Mouse (Mus musculus): ENCODE measurements around the gene Inpp5a. TPM values are rescaled to one million over a fixed set of nuclear protein-coding genes. Genes with fewer than 3 reads are reported as not detected.

Gene Inpp5a
- polyA plus RNA-seq (2015; fragmentation: Nextera tagmentation; extraction: Ambion mirVana) = 4.0 and 4.3 TPM in 2 replicates

DNA sequence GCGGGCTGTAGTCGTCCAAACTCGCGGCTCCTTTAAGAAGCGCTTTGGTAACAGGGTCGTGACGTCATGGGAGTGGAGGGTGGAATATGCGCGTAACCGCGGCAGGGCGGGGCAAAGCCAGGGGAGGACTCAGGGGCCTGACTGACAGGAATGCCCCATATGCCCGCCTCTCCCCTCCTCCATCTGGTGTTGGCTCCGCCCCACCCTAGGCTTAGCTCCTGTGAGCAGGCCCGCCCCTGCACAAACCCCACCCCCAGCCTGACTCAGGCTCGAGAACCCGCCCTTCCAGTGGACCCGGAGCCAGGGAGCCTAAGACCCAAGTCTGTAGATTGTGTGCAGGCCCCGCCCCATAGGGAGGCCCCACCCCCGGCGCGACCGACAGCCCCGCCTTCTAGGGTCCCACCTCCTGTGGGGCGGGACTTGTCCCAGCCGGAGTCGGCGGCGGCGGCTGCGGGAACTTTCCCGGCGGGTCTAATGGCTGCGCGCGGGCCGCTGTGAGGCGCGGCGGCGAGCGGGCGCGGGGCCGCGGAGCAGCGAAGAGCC lies at the start of gene Inpp5a:
Gene Inpp5a, plus strand, starts transcription at position 440 of the 543 bp plus-strand sequence.
- peak within 1 kb of the TSS; percentile 45; the same call in 1 of the 2 replicates for H3K27ac ChIP-seq
- peaks cover 46% of the 10 kb centered on the region for H3K4me1 ChIP-seq (replicated peaks)
- H3K9ac ChIP-seq = peak within 1 kb of the TSS; percentile 90
- H3K9me3 ChIP-seq (replicated peaks) = no peaks in the 10 kb centered on the region
- no peaks in the 10 kb centered on the region for H3K27me3 ChIP-seq
- under 1% methylated on average over 46 of the region's 47 CpGs for whole genome bisulfite sequencing (ENCODE audit: insufficient replicate concordance)
- H3K36me3 ChIP-seq = no peaks in the 10 kb centered on the region
- H3K4me2 ChIP-seq = peak within 1 kb of the TSS; percentile 98
- peak within 1 kb of the TSS; percentile 80 for H3K4me3 ChIP-seq (replicated peaks)
- ATAC-seq (ENCODE audit: low read depth) (peak; percentile 96), DNase-seq (peak; percentile 98)

DNA sequence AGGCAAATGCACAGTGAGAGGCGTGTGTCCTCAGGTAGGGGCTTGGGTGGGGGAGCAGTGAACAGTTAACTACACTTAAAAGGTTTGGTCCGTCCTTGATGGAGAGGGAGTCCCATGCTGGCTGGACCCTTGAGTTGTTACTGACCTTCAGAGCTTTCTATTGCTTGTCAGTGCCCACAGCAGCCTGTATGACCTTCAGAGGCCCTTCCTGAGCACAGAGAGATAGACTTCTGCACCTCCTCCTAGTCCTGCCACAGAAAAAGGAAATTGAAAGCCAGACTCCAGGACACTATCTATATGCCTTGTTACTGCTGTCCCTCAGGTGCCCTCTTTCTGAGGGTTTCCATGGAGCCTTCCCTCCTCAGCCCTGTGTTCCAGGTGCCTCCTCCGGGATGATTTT lies 49.7 kb upstream of the Inpp5a start:
- no peak for ATAC-seq (ENCODE audit: low read depth)
- H3K9ac ChIP-seq = no peak overlapping the region
- DNase-seq = no peak
- H3K36me3 ChIP-seq = no peaks in the 10 kb centered on the region
- no peak overlapping the region for H3K4me3 ChIP-seq (replicated peaks)
- H3K9me3 ChIP-seq (replicated peaks) = no peaks in the 10 kb centered on the region
- H3K27me3 ChIP-seq = no peaks in the 10 kb centered on the region
- H3K27ac ChIP-seq = no peak overlapping the region
- H3K4me1 ChIP-seq (replicated peaks) = no peaks in the 10 kb centered on the region
- 52% methylated on average over 3 of the region's 3 CpGs for WGBS (ENCODE audit: insufficient replicate concordance)
- no peak overlapping the region for H3K4me2 ChIP-seq

DNA sequence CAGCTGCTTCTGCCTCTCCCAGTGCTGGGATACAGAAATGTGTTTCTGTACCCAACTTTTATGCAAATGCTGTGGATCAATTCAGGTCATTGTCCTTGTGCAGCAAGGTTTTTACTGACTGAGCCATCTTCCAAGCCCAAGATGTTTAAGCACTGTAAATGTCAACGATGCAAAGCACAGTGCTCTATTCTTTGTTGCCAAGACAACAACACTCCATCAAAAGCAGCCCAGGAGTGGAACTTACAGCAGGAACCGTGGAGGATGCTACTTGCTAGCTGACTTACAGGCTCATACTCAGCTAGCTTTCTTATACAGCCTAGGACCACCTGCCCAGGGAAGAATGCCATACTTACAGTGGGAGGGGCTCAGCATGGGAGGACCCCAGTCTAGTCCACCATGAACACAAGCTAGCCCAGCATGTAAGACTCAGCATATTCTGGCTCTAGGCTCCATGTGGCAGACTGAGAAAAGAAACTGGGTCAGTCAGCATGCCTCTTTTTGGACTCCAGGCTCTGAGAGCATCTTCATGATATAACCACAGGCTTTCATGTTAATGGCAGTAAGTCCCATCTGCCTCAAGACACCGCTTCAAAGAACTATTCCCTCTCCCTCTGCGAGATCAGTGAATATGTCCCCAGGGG lies 47.8 kb upstream of the Inpp5a start:
- H3K9ac ChIP-seq = no peak overlapping the region
- H3K27me3 ChIP-seq = no peaks in the 10 kb centered on the region
- no peak overlapping the region for H3K4me2 ChIP-seq
- H3K27ac ChIP-seq = no peak overlapping the region
- H3K36me3 ChIP-seq = no peaks in the 10 kb centered on the region
- no peak overlapping the region for H3K4me3 ChIP-seq (replicated peaks)
- H3K4me1 ChIP-seq (replicated peaks) = no peaks in the 10 kb centered on the region
- DNase-seq (no peak), ATAC-seq (ENCODE audit: low read depth) (no peak)
- WGBS (ENCODE audit: insufficient replicate concordance) = 60% methylated on average over 4 of the region's 4 CpGs
- H3K9me3 ChIP-seq (replicated peaks) = no peaks in the 10 kb centered on the region

DNA sequence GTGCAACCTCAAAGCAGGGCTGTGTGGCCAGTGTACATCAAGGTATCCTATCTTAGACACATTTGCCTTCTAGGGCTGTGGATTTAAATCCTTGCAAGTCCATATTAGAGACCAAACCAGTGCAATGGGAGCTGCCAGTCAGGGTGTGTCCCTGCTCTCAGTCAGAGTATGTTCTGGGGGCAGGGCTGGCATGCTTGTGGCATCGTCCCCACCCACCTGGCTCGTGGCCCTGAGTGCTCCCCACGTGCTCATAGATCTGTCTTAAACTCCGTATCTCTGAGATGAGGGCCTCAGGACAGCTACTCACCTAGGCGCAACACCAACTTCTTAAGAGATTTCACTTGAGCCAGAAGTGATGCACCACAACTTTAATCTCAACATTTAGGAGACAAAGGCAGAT lies 46.1 kb upstream of the Inpp5a start:
- 69% methylated on average over 5 of the region's 5 CpGs for WGBS (ENCODE audit: insufficient replicate concordance)

DNA sequence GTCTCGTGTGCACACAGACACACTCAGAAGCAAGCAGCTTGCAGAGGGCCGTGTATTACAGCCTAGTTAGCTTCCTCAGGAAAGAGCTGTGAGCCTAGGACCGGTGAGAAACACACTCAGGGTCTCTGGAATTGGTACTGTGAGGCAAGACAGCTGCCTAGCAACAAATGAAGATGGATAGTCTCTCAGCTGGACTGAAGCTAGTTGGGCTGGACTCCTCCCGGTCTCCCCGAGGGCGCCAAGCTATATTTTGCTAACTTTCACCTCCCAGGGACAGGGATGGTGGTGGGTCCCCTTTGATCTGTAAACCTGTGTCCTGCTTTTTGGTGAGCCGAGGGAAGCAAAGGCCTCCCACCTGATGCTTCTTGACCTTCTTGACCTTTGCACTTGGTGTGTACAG lies 41.9 kb upstream of the Inpp5a start:
- WGBS (ENCODE audit: insufficient replicate concordance) = 59% methylated on average over 7 of the region's 7 CpGs
- no peak overlapping the region for H3K27ac ChIP-seq
- H3K4me1 ChIP-seq (replicated peaks) = no peaks in the 10 kb centered on the region
- H3K27me3 ChIP-seq = no peaks in the 10 kb centered on the region
- H3K4me2 ChIP-seq = no peak overlapping the region
- no peaks in the 10 kb centered on the region for H3K9me3 ChIP-seq (replicated peaks)
- no peak for ATAC-seq (ENCODE audit: low read depth)
- H3K4me3 ChIP-seq (replicated peaks) = no peak overlapping the region
- DNase-seq = no peak
- no peaks in the 10 kb centered on the region for H3K36me3 ChIP-seq
- H3K9ac ChIP-seq = no peak overlapping the region

More for the DNA sequence above, 46.1 kb upstream of the Inpp5a start:
- no peak overlapping the region for H3K4me3 ChIP-seq (replicated peaks)
- H3K4me1 ChIP-seq (replicated peaks) = no peaks in the 10 kb centered on the region
- H3K9ac ChIP-seq = no peak overlapping the region
- no peak overlapping the region for H3K27ac ChIP-seq
- H3K9me3 ChIP-seq (replicated peaks) = no peaks in the 10 kb centered on the region
- DNase-seq (no peak), ATAC-seq (ENCODE audit: low read depth) (no peak)
- no peak overlapping the region for H3K4me2 ChIP-seq
- no peaks in the 10 kb centered on the region for H3K36me3 ChIP-seq
- H3K27me3 ChIP-seq = no peaks in the 10 kb centered on the region

DNA sequence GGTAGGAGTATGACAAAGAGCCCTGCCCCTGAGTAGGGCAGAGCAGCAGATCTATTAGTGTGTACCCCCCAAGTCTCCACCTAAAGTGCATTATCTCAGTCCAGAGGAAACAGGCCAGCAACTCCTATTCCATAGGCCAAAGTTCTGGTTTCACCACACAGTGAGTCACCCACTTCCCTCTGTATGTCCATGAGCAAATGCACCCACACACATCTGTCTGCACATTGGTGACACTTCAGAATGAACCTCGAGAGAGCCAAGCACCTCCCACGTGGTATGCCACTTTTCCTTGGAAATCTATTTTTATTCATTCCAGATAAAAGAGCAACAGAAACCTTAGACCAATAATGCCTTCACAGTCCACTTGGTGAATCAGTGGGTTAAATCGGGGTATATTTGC lies 38.3 kb upstream of the Inpp5a start:
- 37% methylated on average over 3 of the region's 3 CpGs for whole genome bisulfite sequencing (ENCODE audit: insufficient replicate concordance)
- Histone ChIP-seq H3K9ac (no peak overlapping the region), H3K9me3 (replicated peaks) (no peaks in the 10 kb centered on the region), H3K27me3 (no peaks in the 10 kb centered on the region), H3K4me3 (replicated peaks) (no peak overlapping the region), H3K36me3 (no peaks in the 10 kb centered on the region), H3K27ac (no peak overlapping the region), H3K4me1 (replicated peaks) (no peaks in the 10 kb centered on the region), H3K4me2 (no peak overlapping the region)
- DNase-seq (no peak), ATAC-seq (ENCODE audit: low read depth) (no peak)

DNA sequence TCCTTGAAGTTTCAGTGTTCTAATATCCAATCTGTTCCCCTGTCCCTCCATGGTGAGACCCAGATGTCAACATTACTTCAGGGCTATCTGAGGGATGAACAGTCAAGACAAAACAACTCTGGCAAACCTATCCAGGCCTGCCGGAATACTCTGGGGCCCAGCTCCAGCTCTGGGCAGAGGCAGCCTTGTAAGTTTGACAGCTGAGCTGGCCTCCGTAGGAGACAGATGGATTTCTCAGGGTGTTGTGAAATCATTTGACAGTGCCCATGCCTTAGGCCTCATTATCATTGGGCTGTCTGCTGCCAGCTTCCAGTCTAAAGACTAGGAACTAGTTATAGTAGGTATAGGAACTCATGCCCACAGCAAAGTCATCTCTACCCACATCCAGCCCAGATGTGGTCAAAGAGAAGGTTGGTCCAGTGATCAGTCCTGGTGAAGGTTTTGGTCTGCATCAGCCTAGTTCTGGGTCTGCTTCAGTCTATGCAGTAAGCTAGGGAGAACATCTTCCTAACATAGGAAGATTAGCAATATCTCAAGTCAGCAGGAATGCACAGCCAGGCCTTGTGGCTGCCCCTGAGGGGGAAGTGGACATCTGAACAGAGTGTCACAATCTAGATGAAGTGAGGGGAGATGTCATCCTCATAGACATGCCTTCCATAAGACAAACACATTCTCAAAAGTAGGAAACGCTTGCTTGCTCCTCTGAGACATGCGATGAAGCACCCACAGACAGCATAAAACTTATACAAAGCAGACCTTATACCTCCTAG lies 34.4 kb upstream of the Inpp5a start:
- Histone ChIP-seq H3K4me1 (replicated peaks) (no peaks in the 10 kb centered on the region), H3K9ac (no peak overlapping the region), H3K4me3 (replicated peaks) (no peak overlapping the region), H3K27me3 (no peaks in the 10 kb centered on the region), H3K36me3 (no peaks in the 10 kb centered on the region), H3K27ac (no peak overlapping the region), H3K4me2 (no peak overlapping the region), H3K9me3 (replicated peaks) (no peaks in the 10 kb centered on the region)
- 52% methylated on average over 4 of the region's 4 CpGs for WGBS (ENCODE audit: insufficient replicate concordance)
- ATAC-seq (ENCODE audit: low read depth) (no peak), DNase-seq (no peak)

DNA sequence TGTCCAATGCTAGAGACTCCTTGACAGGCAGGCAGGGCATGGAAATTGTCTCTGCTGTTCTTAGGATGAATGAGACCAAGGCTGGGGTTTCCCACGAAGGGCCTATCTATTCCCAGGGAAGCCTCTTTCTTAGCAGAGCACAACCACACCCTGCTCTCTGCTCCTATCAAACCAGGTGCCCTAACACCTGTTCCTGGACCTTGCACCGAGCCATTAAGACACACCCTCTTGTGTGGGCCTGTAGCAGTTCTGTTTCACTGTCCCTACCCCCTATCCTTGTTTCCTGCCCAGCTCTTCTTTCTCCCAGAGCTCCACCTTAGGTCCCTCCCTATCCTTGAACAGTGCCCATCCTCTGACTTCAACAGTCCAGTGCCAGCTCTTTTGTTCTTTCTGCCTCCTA lies 31.9 kb upstream of the Inpp5a start:
- H3K4me2 ChIP-seq = no peak overlapping the region
- DNase-seq = no peak
- H3K27me3 ChIP-seq = no peaks in the 10 kb centered on the region
- H3K4me3 ChIP-seq (replicated peaks) = no peak overlapping the region
- H3K4me1 ChIP-seq (replicated peaks) = no peaks in the 10 kb centered on the region; the same call in 1 of the 2 replicates
- H3K9me3 ChIP-seq (replicated peaks) = no peaks in the 10 kb centered on the region
- WGBS (ENCODE audit: insufficient replicate concordance) = 17% methylated on average over 2 of the region's 2 CpGs
- ATAC-seq (ENCODE audit: low read depth) = no peak
- no peaks in the 10 kb centered on the region for H3K36me3 ChIP-seq
- H3K27ac ChIP-seq = no peak overlapping the region
- H3K9ac ChIP-seq = no peak overlapping the region

DNA sequence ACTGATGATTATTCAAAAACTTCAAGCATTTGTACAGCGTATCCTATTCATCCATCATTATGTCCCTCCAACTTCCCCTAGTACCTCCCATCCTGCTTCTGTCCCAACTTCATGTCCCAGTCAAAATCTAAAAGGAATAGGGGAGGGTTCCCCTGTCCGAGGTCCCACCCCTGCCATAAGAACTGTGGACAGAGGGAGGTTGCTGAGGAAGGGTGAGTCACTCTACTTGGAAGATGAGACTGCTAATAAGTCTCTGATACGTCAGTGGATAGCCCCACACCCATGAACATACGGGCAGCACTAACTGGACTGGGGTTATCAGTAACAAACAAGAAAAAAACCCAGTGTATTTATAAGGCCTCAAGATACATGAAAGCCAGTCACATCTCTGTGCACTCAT lies 29.0 kb upstream of the Inpp5a start:
- no peaks in the 10 kb centered on the region for H3K36me3 ChIP-seq
- DNase-seq (no peak), ATAC-seq (ENCODE audit: low read depth) (no peak)
- H3K4me1 ChIP-seq (replicated peaks) = peaks cover 14% of the 10 kb centered on the region
- WGBS (ENCODE audit: insufficient replicate concordance) = 45% methylated on average over 4 of the region's 4 CpGs
- no peaks in the 10 kb centered on the region for H3K9me3 ChIP-seq (replicated peaks)
- H3K27me3 ChIP-seq = no peaks in the 10 kb centered on the region
- H3K9ac ChIP-seq = no peak overlapping the region
- no peak overlapping the region for H3K4me2 ChIP-seq
- no peak overlapping the region for H3K27ac ChIP-seq
- H3K4me3 ChIP-seq (replicated peaks) = no peak overlapping the region

DNA sequence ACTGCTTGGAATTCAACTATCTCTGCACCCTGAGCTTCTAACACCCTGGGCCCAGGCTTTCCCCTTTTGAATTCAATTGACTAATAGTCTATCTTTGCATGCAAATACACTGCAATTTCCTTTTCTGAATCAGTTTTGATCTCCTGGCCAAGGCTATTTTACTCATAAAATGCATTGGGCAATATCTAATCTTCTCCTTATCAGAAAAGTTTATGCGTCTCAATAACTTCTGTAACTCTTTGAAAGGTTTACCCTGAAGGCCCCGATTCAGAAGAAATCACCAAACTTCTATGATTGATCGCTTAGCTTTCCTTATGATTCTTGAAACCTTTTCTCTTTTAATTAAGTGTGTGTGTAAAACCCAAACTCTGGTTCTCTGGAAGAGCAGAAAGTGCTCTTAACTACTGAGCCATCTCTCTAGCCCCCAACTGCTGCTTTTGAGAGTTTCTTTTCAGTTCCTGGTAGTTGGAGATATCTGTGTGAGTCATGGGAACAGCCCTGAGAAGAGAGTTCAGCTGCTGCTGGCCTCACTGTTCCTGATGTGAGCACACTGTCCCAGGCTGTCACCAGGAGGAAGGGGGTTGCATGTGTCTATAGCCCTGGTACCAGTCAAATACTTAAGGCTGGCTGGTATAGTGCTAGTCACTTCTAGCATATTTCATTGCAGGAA lies 27.9 kb upstream of the Inpp5a start:
- Histone ChIP-seq H3K9ac (no peak overlapping the region), H3K9me3 (replicated peaks) (no peaks in the 10 kb centered on the region), H3K36me3 (no peaks in the 10 kb centered on the region), H3K4me3 (replicated peaks) (no peak overlapping the region), H3K27me3 (no peaks in the 10 kb centered on the region), H3K4me2 (no peak overlapping the region), H3K4me1 (replicated peaks) (peaks cover 25% of the 10 kb centered on the region), H3K27ac (no peak overlapping the region)
- WGBS (ENCODE audit: insufficient replicate concordance) = 58% methylated on average over 3 of the region's 3 CpGs
- ATAC-seq (ENCODE audit: low read depth) = no peak
- DNase-seq = no peak

DNA sequence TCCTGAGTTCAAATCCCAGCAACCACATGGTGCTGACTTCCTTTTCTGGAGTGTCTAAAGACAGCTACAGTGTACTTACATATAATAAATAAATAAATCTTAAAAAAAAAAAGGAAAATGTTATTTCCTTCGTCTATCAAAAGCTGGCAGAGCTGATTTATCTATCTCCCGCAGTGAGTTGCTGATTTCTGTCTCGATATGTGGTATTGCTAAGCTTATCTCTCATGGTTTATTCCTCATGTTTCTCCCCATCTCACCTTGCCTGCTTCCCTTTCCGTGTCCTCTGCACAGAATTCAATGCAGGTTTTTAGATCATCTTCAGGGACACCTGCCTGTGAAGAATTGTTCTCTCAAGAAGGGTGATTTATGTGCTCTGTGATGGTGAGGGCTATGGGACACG lies 27.1 kb upstream of the Inpp5a start:
- H3K9me3 ChIP-seq (replicated peaks) = no peaks in the 10 kb centered on the region
- WGBS (ENCODE audit: insufficient replicate concordance) = 56% methylated on average over 5 of the region's 5 CpGs
- H3K27ac ChIP-seq = no peak overlapping the region
- peaks cover 27% of the 10 kb centered on the region for H3K4me1 ChIP-seq (replicated peaks)
- no peak overlapping the region for H3K4me3 ChIP-seq (replicated peaks)
- H3K4me2 ChIP-seq = no peak overlapping the region
- H3K36me3 ChIP-seq = no peaks in the 10 kb centered on the region
- no peak overlapping the region for H3K9ac ChIP-seq
- DNase-seq (no peak), ATAC-seq (ENCODE audit: low read depth) (no peak)
- no peaks in the 10 kb centered on the region for H3K27me3 ChIP-seq

Measured in liver, embryonic 13.5 days (tissue).